Mouse (Mus musculus) natural killer cell, adult 2 months (primary cell): ENCODE measurements at regions not wholly inside any gene's neighbourhood (a gene's known extent, or its start where the extent isn't known, plus 50 kb on each side); places are given as distances from the start of the nearest gene placed in this dataset.

Source experiments
- DNase-seq, 2 experiments: peaks; one replicate each; pipeline ENCODE4 v3.0.0; 2022; ENCODE audit warnings: low spot score in 2 of 2

DNA sequence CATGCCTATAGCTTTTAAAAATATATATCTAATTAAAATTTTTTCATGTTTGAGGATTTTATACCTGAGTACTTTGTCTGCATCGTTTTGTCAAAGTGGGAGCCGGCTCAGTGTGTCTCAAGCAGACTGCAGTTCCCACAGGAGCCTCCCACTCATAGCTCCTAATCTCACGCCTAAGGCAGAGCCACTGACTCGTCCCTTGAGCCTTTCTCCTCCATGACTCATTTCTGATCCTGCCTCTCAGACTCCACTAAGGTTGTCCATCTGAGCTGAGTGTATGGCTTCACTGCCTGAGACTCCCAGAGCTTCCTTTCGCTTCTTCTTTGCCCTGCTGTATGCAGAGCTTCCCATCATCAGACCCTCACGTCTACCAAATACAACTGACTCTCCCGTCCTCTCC lies 98.8 kb downstream of the Efnb2 start:
- no peak for DNase-seq

DNA sequence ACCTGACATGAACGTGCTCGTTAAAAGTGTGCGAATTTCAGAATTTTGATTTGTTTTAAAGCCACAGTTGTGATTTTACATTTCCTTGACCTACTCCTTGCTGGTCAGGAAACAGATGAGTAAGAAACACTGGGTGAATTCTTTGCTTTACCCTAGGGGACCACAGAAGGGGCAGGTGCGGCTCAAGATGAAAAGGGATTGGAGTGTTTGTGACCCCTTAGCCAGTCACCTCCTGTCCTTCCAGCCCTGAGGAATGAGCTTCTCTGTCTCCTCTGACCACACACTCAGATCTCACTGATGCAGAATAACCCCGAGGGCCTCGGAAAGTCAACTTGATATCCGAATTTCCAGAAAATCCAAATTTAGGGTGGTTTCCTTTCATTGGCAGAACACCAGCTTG lies 103.0 kb downstream of the Efnb2 start:
- DNase-seq = no peak

DNA sequence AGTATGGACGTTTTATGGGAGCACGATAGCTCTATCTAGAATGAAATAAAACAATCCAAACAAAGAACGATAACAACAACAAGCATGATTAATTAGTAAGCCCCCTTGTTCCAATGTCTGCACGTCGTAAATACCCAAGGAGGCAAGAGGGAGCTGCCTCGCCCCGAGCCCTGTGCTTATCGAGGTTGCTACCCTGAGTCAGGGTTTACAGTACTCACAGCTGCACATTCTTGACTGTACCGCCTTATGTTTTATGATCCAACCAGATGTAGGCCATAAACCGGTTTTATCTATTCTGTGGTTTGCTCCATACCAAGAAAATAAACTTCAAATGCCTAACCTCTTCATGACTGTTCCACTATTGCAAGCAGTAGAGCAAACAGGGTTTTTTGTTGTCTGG lies 104.9 kb downstream of the Efnb2 start:
- no peak for DNase-seq

DNA sequence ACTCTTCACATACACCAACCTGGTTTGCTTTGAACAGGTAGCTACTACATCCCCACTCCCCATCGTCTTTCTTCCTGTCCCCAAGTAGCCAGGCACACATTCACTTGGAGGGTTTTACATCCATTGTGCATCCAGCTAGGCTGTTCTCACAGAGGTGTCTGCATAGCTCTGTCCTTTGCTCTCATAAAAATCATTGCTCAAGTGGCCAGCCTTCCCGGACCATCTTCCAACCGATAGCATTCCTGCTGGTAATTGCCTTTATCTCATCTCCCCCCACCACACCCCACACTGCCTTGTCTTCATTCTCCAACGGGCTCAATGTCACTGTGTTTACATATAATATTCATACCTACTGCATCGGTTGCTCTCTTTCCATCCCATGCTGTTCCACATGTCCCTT lies 106.4 kb downstream of the Efnb2 start:
- no peak for DNase-seq

DNA sequence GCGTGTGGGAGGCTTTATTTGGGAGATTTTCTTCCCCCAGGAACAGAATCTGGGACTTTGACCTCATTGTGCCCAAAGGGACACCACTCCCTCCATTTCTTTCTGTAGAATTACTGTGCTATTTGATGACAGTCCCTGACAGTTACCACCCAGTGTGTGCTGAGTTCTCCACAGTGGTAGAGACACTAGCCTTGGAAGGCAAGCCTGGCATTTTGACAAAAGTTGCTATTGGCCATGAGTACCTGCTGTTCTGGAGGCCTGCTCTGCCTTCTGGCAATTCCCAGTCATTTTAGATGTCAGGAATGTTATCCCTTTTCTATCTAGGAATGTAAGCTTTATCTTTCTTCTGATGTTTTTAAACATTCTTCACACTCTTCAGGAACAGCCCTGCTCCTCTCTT lies 108.3 kb downstream of the Efnb2 start:
- no peak for DNase-seq

DNA sequence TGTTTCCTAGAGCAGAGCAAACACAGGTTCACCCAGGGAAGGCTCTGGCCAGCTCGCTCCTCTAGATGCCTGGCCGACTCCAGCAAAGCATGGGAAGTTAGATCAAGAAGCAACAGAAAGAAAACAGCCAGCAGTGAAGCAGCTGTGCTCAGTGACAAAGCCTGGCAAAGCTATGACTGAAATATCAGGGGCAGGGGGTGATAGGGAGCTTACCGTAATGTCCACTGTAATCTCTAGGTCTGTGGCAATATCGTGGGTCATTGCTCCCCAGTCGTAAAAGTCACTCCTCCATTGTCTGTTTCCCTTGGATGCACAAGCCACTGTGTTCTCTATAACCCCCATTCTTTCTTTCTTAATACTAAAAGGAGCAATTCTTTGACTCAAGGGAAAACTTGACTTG lies 124.4 kb downstream of the Efnb2 start:
- no peak for DNase-seq

DNA sequence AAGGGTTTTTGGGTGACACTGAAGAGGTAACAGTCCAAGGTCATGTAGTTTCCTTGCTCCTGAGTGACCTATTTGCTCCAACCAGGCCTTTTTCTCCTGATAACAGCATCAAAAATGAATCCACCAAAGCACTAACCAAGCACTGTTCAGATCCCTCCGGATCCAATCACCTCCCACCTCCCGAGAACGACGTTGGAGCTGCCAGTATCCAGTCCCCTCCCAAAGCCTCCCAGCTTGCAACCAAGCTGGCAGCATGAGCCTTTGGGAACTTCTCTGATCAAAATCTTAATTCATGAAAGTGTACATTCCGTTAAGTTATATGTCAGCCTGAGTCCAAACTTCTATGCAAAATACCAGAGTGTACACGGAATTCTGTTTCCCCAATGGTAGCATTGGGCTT lies 126.3 kb downstream of the Efnb2 start:
- no peak for DNase-seq

DNA sequence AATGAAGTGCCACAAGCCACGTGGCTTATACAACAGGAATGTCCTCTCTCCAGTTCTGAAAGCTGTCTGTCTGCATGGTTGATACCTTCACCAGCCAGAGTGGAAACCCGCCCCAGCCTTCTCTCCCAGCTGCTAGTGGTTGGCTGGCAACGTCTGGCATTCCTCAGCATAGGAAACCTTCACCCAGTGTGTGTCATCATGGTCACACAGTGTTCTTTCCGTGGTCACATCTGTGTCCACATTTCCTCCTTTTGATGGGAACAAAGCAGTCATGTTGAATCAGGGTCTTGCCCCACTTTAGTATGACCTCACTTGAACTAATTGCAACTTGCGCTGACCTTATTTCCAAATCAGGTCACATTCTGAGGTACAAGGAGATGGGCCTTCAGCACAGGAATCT lies 128.1 kb downstream of the Efnb2 start:
- DNase-seq = no peak

DNA sequence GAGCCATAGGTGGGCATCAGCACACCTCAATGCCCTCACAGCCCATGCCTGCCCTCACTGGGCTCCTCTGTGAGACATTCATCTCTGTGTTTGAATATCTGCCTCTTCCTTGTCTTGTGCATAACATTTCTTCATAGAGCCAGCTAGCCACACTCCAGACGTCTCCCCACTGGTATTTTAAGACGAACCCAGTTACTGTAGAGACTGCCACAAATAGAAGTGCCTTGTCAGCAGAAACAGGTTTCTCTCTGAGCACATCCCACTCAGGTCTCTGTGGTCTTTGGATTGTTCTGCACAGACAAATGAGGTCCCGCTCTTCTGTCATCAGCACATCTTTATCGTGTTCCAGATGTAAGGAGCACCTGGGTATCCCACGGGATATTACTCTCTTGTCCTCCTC lies 130.5 kb downstream of the Efnb2 start:
- DNase-seq = no peak

DNA sequence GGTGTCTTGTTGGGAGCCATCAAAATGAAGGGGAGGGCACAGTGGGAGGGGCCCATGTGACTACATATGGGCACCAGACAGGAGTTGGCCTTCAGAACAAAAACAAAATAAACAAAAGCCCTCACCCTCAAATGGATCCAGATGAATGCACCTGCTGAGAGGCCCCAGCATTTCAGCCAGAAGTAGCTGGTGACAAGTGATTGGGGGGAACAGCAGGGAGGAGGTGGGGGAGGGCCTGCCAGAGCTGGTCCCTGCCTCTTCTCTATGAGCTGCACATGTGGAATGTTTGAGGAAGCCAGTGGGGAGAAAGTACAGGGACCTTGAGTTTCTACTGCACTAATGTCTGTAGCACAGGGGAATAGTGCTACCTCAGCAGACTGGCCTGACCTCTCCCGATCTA lies 139.5 kb downstream of the Efnb2 start:
- no peak for DNase-seq

DNA sequence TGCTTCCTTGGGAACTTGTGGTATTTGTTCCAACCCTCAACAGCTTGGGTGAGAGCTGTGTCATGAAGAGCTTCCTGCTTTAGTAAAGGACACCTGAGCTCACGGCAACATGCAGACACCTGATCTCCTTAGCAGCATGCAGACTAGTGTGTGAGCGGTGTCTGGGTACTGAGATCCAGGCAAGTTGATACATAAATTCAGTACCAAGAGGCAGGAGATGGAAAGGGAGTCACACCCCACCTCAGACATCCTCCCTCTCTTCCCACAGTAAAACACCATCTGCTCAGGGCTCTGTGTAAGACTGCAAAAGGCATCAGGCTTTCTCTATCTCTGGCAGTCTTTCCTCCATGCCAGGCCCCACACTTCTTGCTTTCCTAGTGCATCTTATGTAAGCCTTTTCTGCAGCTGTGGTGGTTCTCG lies 141.3 kb downstream of the Efnb2 start:
- no peak for DNase-seq

DNA sequence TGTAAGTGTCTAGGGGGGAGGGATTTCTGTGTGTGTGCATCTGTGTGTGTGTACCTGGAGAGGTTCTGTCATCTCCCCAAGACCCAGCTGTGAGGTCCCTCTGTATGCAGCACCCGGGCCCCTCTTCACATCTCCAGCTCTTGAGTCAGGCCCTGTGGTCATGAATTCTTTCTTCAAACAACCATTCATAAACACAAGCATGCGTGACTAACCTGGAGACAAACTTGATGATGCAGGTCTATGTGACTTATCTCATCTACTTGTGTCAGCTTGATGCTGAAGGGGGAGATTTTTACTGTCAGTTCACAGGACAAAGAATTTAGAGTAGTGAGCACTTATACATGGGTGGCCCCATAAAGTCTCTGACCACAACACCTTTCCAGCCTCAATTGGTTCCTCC lies 143.4 kb downstream of the Efnb2 start:
- no peak for DNase-seq

DNA sequence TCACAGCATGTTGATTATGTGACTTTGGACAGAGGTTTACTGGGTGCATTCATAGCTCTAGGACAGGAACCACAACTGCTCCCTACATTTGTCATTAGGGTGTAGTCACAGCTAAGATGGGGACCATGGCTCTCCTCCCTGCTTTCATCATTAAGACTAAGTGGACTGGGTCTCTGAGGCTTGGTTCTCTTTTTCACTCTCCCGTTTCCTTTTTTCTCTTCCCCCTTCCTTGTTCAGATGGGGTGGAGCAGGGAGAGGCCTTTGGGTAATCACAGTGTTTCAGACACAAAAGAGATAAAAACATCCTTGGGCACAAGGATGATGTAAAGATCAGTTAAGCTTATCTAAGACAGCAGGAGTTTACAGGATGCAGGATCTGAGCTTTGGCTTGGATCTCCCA lies 144.8 kb downstream of the Efnb2 start:
- no peak for DNase-seq

DNA sequence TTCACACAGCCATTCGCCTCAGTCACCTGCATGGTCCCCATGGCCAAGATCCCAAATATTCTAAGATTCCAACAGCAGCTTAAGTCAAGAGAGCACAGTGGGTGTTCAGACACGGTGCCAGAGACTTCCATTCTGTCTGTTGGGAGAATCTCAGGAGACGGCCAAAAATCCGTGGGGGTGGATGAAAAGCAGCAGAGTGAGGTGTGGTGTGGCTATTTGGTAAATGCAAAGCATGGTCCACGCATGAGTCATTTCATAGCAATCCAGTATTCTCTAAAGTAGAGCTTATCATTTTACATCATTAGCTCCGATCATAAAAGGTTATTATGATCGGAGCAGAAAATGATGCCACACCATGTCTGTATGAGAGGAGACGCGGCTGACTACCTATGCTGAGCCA lies 161.1 kb downstream of the Efnb2 start:
- DNase-seq = no peak

DNA sequence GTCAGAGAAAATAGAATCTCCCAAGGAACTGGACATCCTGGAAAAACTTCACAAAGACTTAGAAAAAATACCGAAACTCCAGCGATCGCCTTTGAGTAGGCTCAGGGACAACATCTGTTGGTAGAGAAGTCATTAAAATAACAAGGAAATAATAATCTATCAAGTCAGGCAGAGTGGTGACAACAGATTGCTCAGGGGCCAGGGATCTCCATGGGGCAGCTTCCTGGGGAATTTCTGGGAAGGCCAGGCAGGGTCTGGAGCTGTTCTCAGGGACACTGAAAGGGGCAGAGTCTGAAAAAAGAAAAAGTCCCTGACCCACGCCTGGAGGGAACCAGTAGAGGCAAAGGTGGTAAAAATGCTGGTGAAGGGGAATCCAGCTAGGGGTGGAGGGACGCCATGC lies 162.3 kb downstream of the Efnb2 start:
- no peak for DNase-seq

DNA sequence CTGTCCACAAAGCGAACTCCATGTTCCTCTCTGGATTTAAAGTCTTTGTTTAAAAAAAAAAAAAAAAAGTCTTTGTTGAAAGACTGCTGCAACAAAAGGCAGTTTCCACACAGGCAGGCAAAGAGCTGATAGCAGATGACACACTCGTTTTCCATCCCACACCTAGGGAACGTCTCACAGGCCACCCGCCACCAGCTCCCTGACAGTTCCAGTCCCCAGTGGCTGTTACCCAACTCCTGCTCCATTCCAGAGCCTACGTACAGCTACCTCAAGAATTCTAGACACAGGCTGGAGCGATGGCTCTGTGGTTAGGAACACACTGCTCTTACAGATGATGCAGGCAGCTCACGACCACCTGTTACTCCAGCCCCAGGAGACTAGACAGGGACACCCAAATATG lies 165.6 kb downstream of the Efnb2 start:
- DNase-seq = no peak

DNA sequence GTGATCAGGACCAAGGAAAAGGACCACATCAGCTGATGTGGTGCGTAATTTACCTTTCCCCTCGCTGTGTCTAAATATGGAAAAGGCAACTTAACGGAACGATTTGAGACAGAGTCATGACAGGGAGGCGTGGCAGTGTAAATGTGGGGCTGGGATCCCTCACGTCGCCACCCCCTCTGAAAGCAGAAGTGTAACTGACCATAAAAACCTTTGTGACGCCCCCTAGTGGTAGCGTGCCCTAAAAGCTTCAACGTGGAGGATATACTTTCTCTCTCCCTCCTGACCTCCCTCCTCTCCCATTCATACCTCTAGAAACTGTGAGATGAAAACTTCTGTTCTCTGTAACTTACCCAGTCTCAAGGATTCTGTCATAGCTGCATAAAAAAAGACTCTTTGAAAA lies 166.8 kb downstream of the Efnb2 start:
- no peak for DNase-seq

DNA sequence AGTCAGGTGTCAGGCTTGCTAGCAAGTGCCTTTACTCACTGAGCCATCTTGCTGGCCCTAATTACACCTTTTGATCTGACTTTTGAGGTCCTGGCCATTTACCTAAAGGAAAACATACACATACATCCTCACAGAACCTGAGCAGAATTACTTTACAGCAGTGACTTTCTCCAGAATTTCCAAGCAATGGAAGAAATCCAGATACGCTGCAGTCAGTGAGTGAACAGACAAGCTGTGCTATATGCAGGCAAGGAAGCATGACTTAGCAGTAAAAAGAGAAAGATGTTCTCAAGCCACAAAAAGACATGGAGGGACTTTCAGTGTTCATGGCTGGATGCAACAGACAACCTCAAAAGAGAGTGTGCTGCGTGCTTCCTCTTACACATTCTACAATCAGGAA lies 169.1 kb downstream of the Efnb2 start:
- DNase-seq = no peak

DNA sequence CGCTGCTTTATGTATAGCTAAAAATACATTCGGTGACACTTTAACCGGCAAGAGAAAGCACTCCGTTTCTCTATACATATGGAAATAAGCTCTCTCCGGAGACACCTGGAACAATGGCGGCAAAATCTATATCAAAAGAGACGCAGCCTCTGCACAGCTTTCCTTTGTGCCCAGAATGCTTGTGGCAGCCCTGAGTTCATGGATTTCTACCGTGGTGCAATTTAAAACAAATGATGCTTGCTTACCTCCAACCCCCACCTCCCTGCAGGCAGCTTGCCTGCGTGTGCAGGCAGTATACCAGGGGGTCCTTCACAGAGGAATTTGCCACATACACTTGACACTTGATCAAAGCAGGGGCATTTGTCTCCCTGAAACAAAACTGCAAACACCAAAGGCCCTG lies 171.3 kb downstream of the Efnb2 start:
- DNase-seq = no peak

DNA sequence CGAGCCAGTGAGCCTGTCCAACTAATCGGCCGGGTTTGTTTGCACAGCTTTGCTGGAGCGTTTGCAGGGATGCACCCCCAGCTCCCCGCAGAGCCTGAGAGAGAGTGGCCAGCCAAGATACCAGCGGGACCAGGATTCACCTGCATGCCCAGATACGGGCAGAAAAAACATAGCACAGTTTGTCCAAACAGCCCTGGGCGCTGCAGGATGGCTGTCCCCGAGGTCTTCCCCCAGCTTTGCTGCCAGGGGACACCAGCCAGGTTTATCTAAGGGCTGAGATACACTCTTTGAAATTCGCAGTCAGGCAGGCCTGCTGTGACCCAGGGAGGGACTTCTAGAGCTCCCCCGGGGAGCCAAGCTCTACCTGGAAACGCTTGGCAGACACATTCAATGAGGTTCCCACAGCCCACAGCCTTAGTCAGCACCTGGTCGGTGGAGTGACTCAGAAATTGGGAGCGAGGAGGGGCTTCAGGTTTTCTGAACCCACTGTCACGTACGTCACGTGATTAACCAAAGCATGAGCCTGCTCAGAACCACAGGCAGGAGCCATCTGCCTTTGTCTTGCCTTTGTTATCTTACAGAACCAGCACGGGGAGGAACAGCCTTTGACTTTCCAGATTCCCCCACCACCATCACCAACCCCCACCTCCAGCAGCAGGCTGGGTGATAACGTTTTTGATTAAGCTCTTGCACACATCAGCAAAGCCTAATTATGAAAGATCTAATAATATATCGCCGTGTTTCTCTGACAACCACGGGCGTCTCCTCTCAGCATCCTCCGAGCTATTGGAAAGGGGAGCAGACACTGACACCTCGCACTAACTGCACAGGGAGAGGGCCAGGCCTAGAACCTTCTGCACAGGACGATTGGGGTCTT lies 172.1 kb downstream of the Efnb2 start:
- no peak for DNase-seq

DNA sequence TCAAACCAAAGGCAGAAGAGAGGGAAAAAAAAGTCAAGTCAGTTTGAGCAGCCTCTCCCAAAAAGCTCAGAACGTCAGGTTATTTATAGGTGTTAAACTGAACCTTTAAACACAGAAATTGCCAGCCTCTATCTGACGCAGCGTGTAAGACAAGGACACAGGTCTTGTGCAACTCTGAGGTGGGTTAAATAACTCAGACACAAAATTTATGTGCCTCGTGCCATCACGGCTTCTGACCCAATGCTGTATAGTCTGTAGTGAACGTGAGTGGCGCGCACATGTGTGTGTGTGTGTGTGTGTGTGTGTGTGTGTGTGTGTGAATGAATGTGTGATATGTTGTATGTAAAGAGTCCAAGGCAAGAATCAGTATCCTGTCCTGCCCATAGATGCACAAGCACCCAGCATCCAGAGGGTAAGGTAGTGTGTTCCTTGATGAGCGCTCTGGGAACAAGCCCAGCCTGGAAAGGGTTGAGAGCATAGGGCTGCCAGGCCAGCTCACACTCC lies 172.8 kb downstream of the Efnb2 start:
- DNase-seq = no peak

DNA sequence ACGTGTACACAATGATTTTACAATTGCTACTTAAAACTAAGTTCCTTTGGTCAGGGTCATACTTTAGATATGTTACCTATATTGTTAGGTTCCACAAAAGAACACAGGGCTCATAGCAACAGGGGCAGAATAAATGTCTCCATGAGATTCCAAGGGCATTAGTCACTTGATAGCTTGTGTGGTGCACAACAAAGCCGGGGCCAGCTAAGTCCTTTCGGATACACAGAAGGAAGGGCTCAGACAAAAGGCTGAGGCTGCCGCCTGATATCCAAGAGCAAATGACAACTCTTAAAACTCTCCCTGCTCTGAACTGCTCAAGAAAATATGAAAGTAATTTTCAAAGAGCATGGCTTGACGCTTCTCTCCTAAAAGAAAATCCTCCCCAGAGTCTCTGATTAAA lies 173.3 kb downstream of the Efnb2 start:
- no peak for DNase-seq

DNA sequence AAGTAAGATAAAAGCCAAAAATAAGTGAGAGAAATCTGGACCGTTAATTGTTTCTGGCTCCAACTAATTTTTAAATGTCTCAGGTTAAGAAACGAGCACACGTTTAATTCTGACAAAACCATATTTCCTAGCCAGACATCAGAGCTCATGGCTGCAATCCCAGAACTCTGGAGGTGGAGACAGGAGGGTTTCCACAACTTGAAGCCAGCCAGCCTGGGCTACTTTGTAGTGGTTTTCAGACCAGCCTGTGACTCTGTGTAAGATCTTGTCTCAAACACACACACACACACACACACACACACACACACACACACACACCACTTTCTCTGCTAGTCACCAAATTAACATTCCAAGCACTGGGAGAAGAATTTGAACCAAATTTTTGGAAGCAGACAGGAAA lies 174.2 kb downstream of the Efnb2 start:
- DNase-seq = no peak

DNA sequence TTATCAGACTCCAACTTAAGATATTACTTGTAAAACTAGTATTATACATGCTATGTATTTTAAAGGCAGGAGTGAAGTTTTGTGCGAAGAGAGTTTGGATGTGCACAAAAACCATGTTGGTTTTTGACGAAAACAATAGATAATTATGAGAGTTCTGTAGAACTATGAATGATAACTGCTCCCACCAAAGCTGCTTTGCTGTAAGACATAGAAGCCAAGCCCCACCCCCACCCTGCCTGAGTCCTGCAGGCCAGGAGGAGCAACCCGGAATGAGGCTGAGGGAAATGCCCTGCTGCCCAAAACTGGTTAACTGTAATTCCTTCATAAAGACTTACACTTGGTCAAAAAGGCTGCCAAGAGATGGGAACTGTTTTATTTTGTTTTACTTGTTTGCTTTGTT lies 175.8 kb downstream of the Efnb2 start:
- DNase-seq = no peak
